Mouse (Mus musculus): ENCODE data around the gene Farp1. TPM values are rescaled to one million over a fixed set of nuclear protein-coding genes. Genes with fewer than 3 reads are reported as not detected.
"Not testable (repeated sequence)": the region's sequence is repeated elsewhere in the genome, so short reads cannot be mapped to it uniquely, and the experiment has no call there.

Farp1 gene
- polyA plus RNA-seq, 1 experiment from 2014 or later = 24.8 TPM

DNA sequence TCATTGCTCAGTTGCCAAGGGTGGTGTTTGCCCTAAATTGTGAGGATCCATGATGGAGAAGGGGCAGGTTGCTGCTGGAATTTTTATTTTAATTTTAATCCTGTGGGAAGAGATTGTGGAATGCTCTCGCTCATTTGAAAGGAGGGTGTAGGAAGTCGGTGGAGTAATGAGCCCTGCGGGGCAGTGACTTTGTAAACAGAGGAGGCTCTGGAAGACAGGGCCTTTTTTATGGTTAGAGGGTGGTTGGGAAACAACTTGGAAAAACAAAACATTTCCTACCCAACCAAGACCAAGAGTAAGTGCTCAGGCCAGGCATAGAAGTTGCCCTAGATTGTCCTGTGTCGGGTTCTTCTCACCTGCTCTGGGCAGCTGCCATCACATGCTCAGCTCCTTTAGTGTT lies 146.8 kb downstream of the Farp1 start:
- no peak overlapping the region for H3K27ac ChIP-seq
- no peak overlapping the region for H3K4me2 ChIP-seq
- H3K4me1 ChIP-seq (replicated peaks) = peaks cover 10% of the 10 kb centered on the region; the same call in 1 of the 2 replicates
- H3K4me3 ChIP-seq = no peak overlapping the region
- no peak for ATAC-seq (ENCODE audit: low FRiP score)
- no peaks in the 10 kb centered on the region for H3K9me3 ChIP-seq
- H3K9ac ChIP-seq = no peak overlapping the region
- H3K27me3 ChIP-seq = no peaks in the 10 kb centered on the region
- H3K36me3 ChIP-seq = no peaks in the 10 kb centered on the region; the same call in 1 of the 2 replicates
- 79% methylated on average over 4 of the region's 4 CpGs for WGBS

DNA sequence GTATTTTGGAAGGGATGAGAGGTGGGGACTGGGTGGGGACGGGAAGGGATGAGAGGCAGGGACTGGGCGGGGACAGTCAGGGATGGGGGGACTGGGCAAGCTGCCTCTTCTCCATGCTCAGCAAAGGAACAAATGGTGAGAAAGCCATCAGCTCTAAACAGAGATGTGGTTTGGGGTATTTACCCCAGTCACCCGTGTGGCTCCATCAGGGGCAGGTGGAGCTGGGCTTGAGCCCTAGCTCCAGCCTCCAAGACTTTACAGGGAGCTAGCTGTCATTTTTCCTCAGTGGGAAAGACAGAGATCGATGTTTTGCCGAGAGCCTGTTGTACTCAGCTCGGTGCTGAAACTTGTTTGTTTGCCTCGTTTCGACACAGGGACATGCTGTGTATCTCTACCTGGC lies 148.0 kb downstream of the Farp1 start:
- H3K4me3 ChIP-seq = no peak overlapping the region
- no peak overlapping the region for H3K9ac ChIP-seq
- H3K9me3 ChIP-seq = no peaks in the 10 kb centered on the region
- peaks cover 4% of the 10 kb centered on the region; the same call in 1 of the 2 replicates for H3K4me1 ChIP-seq (replicated peaks)
- H3K4me2 ChIP-seq = no peak overlapping the region
- H3K36me3 ChIP-seq = no peaks in the 10 kb centered on the region
- no peak for ATAC-seq (ENCODE audit: low FRiP score)
- WGBS = 87% methylated on average over 8 of the region's 8 CpGs
- no peak overlapping the region for H3K27ac ChIP-seq
- no peaks in the 10 kb centered on the region for H3K27me3 ChIP-seq

DNA sequence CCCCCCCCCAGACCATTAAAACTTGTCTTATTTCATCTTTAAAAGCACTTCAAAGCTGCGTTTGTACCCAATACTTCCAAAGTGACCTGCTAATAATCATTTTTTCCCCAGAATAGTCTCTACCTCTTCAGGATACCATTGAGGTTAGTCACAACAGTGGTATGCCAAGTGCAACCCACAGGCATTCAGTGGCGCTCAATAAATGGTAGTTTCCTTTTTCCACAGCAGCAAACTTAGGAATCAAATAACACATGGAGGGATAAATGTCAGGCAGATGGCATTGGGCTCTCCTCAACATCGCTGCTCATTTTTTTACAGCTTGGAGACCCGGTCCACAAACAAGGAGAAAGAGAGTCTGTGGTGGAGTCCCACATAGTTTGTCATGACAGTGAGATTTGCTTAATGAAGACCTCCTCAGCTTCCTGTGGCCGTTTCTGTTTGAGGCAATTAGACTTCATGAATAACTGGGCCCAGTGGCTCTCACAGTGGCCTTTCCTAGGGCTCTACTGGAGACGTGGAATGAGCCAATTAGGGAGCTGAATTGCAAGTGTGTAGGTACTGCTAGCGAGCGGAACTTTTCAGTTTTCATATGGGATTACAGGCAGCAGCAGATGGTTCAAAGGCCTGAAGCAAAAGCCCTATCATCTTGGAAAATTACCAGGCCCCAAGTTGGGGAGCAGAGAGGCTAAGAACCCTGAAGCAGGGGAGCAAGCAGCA lies 148.6 kb downstream of the Farp1 start:
- Histone ChIP-seq H3K4me2 (no peak overlapping the region), H3K27ac (no peak overlapping the region), H3K4me3 (no peak overlapping the region), H3K27me3 (no peaks in the 10 kb centered on the region), H3K4me1 (replicated peaks) (0 out of 2 replicates have a peak, but pooled peaks cover 2% of the 10 kb centered on the region), H3K9ac (no peak overlapping the region), H3K36me3 (no peaks in the 10 kb centered on the region), H3K9me3 (no peaks in the 10 kb centered on the region)
- WGBS = 81% methylated on average over 8 of the region's 8 CpGs
- ATAC-seq (ENCODE audit: low FRiP score) = no peak

DNA sequence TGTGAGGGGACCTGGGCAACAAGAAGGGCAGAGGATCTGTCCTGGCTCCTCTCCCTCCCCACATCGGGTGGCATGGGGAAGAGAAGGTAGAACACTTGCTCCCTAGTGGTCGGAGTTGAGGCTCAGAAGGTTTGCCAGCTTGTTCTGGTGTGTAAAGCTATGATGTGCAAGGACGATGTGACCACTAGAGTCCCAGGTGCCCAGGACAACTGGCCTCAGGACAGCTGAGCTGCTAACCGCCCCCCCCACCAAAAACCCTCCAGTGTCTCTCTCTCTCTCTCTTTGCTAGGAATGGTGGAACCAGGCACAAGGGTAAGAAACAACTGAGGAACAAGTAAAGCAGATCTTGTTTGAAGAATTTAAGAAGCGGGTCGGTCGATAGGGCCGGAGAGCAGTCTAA lies 149.4 kb downstream of the Farp1 start:
- 97% methylated on average over 8 of the region's 8 CpGs for WGBS
- no peaks in the 10 kb centered on the region for H3K36me3 ChIP-seq
- no peaks in the 10 kb centered on the region for H3K27me3 ChIP-seq
- H3K4me1 ChIP-seq (replicated peaks) = 0 out of 2 replicates have a peak, but pooled peaks cover 2% of the 10 kb centered on the region
- H3K9ac ChIP-seq = no peak overlapping the region
- no peaks in the 10 kb centered on the region for H3K9me3 ChIP-seq
- H3K27ac ChIP-seq = no peak overlapping the region
- H3K4me2 ChIP-seq = no peak overlapping the region
- ATAC-seq (ENCODE audit: low FRiP score) = no peak
- no peak overlapping the region for H3K4me3 ChIP-seq

DNA sequence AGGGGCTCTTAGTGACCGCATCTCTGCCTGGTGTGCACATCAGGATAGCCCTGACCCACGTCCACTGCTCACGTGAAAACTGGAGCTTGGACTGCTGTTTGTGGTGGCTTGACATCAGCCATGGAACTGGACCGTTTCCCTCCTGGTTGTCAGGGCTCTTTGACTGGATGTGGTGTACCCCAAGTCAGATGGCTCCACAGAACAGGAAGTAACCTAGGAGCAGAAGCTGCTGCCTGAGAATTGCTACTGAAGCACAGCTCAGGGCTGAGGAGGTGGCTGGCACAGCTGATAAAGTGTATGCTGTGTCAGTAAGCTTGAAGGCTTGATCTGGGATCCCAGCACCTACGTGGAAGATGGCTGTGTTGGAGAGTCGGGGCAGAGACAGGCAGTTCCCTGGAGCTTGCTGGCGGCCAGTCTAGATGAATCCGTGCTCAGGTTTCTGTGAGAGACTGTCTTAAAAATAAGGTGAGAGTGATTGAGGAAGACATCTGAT lies 151.4 kb downstream of the Farp1 start:
- Histone ChIP-seq H3K36me3 (no peaks in the 10 kb centered on the region), H3K27ac (no peak overlapping the region), H3K4me2 (no peak overlapping the region), H3K9ac (no peak overlapping the region), H3K4me3 (no peak overlapping the region), H3K9me3 (no peaks in the 10 kb centered on the region), H3K4me1 (replicated peaks) (peaks cover 1% of the 10 kb centered on the region; the same call in 1 of the 2 replicates), H3K27me3 (no peaks in the 10 kb centered on the region)
- WGBS = 88% methylated on average over 8 of the region's 8 CpGs
- no peak for ATAC-seq (ENCODE audit: low FRiP score)

DNA sequence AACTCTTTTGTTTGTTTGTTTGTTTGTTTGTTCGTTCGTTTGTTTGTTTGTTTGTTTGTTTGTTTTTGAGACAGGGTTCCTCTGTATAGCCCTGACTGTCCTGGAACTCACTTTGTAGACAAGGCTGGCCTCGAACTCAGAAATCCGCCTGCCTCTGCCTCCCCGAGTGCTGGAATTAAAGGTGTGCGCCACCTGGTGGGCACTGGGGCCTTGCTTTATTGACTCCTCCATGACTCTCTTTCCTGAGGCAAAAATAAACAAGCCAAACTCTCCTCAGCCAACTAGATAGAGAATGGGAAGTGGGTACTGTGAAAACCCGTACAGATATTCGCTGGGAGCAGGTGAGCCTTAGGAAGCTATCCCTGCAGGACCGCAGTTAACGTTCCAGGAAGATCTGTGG lies 154.8 kb downstream of the Farp1 start:
- WGBS = 98% methylated on average over 10 of the region's 10 CpGs

DNA sequence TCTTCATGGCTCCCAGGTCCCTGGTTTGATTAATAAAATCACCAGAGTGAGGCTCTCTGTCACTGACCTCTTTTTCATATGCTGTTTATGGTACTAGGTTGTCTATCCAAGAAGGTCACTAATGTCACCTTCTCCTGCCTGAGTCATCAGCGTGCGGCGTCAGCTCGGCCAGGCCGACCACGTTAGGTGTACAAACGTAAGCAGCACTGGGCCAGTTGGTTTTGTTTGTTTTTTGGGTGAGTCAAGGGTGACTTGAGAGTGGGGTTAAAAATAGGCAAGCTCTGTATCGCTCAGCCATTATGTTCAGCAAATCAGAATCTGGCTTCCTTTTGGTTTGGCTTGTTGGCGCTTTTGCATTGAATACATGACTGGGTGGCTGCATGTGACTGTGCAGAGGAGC lies 155.4 kb downstream of the Farp1 start:
- H3K27me3 ChIP-seq = no peaks in the 10 kb centered on the region
- no peak overlapping the region for H3K4me2 ChIP-seq
- H3K9me3 ChIP-seq = no peaks in the 10 kb centered on the region
- H3K4me1 ChIP-seq (replicated peaks) = peaks cover 12% of the 10 kb centered on the region
- H3K27ac ChIP-seq = no peak overlapping the region
- H3K9ac ChIP-seq = no peak overlapping the region
- 96% methylated on average over 9 of the region's 9 CpGs for WGBS
- no peak for ATAC-seq (ENCODE audit: low FRiP score)
- H3K36me3 ChIP-seq = no peaks in the 10 kb centered on the region
- H3K4me3 ChIP-seq = no peak overlapping the region

More for the DNA sequence above, 154.8 kb downstream of the Farp1 start:
- H3K9ac ChIP-seq; H3K27me3 ChIP-seq; H3K27ac ChIP-seq; H3K36me3 ChIP-seq; H3K4me3 ChIP-seq; H3K9me3 ChIP-seq; H3K4me2 ChIP-seq; ATAC-seq (ENCODE audit: low FRiP score): not testable (repeated sequence)
- H3K4me1 ChIP-seq (replicated peaks) = peaks cover 12% of the 10 kb centered on the region

DNA sequence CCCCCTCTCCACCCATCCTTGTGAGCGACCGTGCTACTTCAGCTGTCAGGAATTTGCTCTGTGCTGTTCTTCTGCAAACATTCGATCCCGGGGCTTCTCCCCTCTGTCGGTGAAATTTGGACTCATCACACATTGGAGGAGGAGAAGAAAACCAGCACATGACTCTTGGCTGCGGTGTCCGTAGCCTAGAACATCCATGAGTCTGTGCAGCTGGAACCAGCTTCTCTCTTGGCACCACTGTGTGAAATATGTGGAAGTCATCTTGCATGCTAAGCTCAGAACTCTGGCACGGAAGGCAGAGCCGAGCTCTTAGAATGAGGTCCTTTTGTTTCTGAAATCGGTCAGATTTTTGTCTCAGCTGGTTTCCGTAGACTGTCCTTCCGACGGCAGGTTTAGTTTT lies 156.7 kb downstream of the Farp1 start:
- H3K4me2 ChIP-seq = no peak overlapping the region
- H3K9me3 ChIP-seq = peaks cover 4% of the 10 kb centered on the region; the same call in 1 of the 2 replicates
- WGBS = 59% methylated on average over 13 of the region's 13 CpGs
- H3K4me3 ChIP-seq = no peak overlapping the region
- peak overlapping the region; percentile 45; the same call in 1 of the 2 replicates for H3K27ac ChIP-seq
- H3K36me3 ChIP-seq = 0 out of 2 replicates have a peak, but pooled peaks cover 2% of the 10 kb centered on the region
- H3K4me1 ChIP-seq (replicated peaks) = peaks cover 12% of the 10 kb centered on the region
- H3K9ac ChIP-seq = no peak overlapping the region
- no peaks in the 10 kb centered on the region for H3K27me3 ChIP-seq
- ATAC-seq (ENCODE audit: low FRiP score) = no peak

DNA sequence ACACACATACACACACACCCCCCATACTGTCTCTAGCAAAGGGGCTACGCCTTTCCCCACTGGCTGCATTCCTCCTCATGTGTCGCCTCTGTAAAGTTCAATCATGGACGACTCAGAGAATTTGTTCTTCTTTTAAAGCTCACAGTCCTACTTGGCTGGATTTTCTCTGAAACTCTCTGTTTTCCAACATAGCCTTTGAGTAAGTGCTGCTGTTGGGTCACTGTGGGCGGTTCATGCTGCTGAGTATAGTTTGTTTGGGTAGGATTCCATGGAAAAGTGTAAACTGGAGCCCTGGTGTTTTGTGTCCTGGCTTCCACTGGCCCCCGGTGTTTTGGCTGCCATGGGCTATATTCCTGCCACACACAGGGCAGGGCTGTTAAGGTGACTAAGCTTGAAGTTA lies 157.4 kb downstream of the Farp1 start:
- Histone ChIP-seq H3K27me3 (no peaks in the 10 kb centered on the region), H3K4me1 (replicated peaks) (peaks cover 12% of the 10 kb centered on the region), H3K27ac (peak overlapping the region; percentile 62; the same call in 1 of the 2 replicates), H3K9me3 (peaks cover 4% of the 10 kb centered on the region; the same call in 1 of the 2 replicates), H3K4me2 (no peak overlapping the region), H3K9ac (no peak overlapping the region), H3K4me3 (no peak overlapping the region), H3K36me3 (0 out of 2 replicates have a peak, but pooled peaks cover 2% of the 10 kb centered on the region)
- no peak for ATAC-seq (ENCODE audit: low FRiP score)
- 83% methylated on average over 5 of the region's 5 CpGs for WGBS

DNA sequence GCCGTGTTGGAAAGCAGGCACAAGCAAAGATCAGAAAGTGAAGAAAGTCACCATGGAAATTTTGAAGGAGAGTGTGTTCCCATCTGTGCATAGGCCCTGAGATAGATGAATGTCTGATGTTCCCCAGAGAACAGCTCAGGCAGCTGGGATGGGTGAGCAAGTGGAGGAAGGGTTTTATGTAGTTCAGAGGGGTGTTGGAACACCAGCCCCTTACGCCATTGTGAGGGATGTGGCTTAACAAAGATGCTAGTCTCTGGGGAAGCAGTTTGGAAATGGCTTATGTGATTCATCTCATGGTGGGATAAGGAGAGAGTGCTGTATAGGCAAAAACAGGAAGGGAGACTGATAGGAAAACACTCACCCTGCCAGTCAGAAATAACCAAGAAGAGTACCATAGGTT lies 159.0 kb downstream of the Farp1 start:
- peaks cover 4% of the 10 kb centered on the region; the same call in 1 of the 2 replicates for H3K9me3 ChIP-seq
- H3K4me1 ChIP-seq (replicated peaks) = peaks cover 19% of the 10 kb centered on the region
- no peak overlapping the region for H3K4me2 ChIP-seq
- H3K36me3 ChIP-seq = 0 out of 2 replicates have a peak, but pooled peaks cover 2% of the 10 kb centered on the region
- no peak for ATAC-seq (ENCODE audit: low FRiP score)
- 90% methylated on average over 2 of the region's 2 CpGs for WGBS
- no peak overlapping the region for H3K9ac ChIP-seq
- no peaks in the 10 kb centered on the region for H3K27me3 ChIP-seq
- no peak overlapping the region for H3K27ac ChIP-seq
- H3K4me3 ChIP-seq = no peak overlapping the region

DNA sequence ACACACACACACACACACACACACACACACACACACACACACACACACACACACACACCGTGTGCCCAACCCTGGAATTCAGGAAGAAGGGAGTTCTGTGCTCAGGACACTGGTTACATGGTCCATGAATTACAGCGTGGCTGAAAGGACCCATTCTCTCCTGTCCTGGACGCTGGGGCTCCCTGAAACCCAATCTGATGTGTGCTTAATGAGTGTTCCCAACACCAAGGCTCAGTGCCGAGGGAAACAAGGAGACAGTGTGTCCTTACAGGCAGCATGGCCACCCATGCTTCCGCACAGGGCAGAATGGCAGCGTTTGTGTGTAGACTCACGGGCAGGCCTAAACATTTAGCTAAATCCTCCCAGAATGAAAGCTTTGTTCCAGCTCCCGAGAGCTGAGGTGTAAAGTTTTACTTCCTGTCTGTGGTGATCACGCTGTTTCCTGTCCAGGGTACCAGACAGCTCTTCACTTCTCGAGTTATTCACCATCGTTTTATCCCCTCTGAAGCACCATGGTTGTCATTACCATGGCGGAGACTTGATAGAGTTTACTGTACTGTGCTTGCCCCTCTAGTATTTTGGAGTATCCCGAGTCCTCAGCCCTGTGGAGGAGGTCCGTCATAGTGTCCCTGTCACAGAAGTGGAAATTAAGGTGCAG lies 164.0 kb downstream of the Farp1 start:
- H3K9me3 ChIP-seq = peaks cover 4% of the 10 kb centered on the region; the same call in 1 of the 2 replicates
- H3K27me3 ChIP-seq = no peaks in the 10 kb centered on the region
- 54% methylated on average over 14 of the region's 14 CpGs for WGBS
- H3K9ac ChIP-seq = no peak overlapping the region
- H3K36me3 ChIP-seq = 0 out of 2 replicates have a peak, but pooled peaks cover 2% of the 10 kb centered on the region
- peaks cover 26% of the 10 kb centered on the region for H3K4me1 ChIP-seq (replicated peaks)
- peak; percentile 58 for ATAC-seq (ENCODE audit: low FRiP score)
- H3K27ac ChIP-seq = peak overlapping the region; percentile 64
- no peak overlapping the region for H3K4me3 ChIP-seq
- no peak overlapping the region for H3K4me2 ChIP-seq

DNA sequence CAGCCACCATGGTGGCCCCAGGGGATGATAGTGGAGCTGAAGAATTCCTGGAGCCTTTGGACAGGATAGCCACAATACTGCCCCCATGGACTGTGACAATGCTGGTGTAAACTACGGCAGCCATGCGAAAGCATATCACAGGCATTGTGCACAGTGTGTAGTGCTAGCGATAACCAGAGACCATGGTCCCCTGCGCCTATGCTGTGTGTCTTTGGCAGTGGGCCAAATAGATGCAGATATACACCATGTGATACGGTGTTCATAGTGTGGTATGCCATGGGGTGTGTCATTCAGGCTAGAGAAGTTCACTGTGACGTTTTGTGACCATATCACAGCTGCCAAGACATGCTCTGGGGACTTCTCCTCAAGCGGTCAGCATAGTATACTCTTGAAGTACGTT lies 164.8 kb downstream of the Farp1 start:
- no peak overlapping the region; the same call in 1 of the 2 replicates for H3K27ac ChIP-seq
- no peak overlapping the region for H3K4me3 ChIP-seq
- H3K9me3 ChIP-seq = peaks cover 4% of the 10 kb centered on the region; the same call in 1 of the 2 replicates
- H3K4me1 ChIP-seq (replicated peaks) = peaks cover 26% of the 10 kb centered on the region
- H3K9ac ChIP-seq = no peak overlapping the region
- 0 out of 2 replicates have a peak, but pooled peaks cover 2% of the 10 kb centered on the region for H3K36me3 ChIP-seq
- H3K27me3 ChIP-seq = no peaks in the 10 kb centered on the region
- WGBS = 63% methylated on average over 8 of the region's 8 CpGs
- H3K4me2 ChIP-seq = no peak overlapping the region
- ATAC-seq (ENCODE audit: low FRiP score) = peak; percentile 50; the same call in 1 of the 2 replicates

All from hindbrain, embryonic 13.5 days (tissue).